Mouse (Mus musculus) kidney, postnatal 14 days (tissue): ENCODE data around the gene Plcg2.

Experiments used
- DNase-seq: peaks from one replicate; pipeline ENCODE4 v3.0.0; 2022; ENCODE audit warnings: mixed read lengths

Gene Plcg2

GRCm38 (mm10) chr8:117645486-117645885, 147.4 kb downstream of the Plcg2 start:
- no peak for DNase-seq

- DNase-seq, result peak; percentile 56
These were observed 147.9 kb downstream of the Plcg2 start for GRCm38 (mm10) chr8:117646020-117646419.

- no peak for DNase-seq
These were observed 148.3 kb downstream of the Plcg2 start for GRCm38 (mm10) chr8:117646440-117646839.

GRCm38 (mm10) chr8:117652318-117652717, 154.2 kb downstream of the Plcg2 start:
- no peak for DNase-seq

GRCm38 (mm10) chr8:117658990-117659389, 160.9 kb downstream of the Plcg2 start:
- no peak for DNase-seq

GRCm38 (mm10) chr8:117660358-117661031, 162.4 kb downstream of the Plcg2 start:
- DNase-seq, result no peak

GRCm38 (mm10) chr8:117667349-117668124, 169.4 kb downstream of the Plcg2 start:
- DNase-seq, result no peak

- DNase-seq, result no peak
These were observed 172.4 kb downstream of the Plcg2 start for GRCm38 (mm10) chr8:117670461-117670860.

- no peak for DNase-seq
These were observed 174.5 kb downstream of the Plcg2 start for GRCm38 (mm10) chr8:117672558-117672957.

GRCm38 (mm10) chr8:117673430-117673830, 175.3 kb downstream of the Plcg2 start, which contains the start of gene Sdr42e1:
TSS of gene Sdr42e1 (minus strand) at chr8:117673689.
- DNase-seq, result peak; percentile 56

- DNase-seq, result no peak
These were observed 177.1 kb downstream of the Plcg2 start for GRCm38 (mm10) chr8:117675171-117675570.

- no peak for DNase-seq
These were observed 178.4 kb downstream of the Plcg2 start for GRCm38 (mm10) chr8:117676460-117676859.

GRCm38 (mm10) chr8:117677011-117677410, 178.9 kb downstream of the Plcg2 start:
- no peak for DNase-seq

- no peak for DNase-seq
These were observed 180.6 kb downstream of the Plcg2 start for GRCm38 (mm10) chr8:117678650-117679049.

- DNase-seq, result no peak
These were observed 185.9 kb downstream of the Plcg2 start for GRCm38 (mm10) chr8:117683925-117684472.

GRCm38 (mm10) chr8:117684504-117684903, 186.4 kb downstream of the Plcg2 start:
- DNase-seq, result no peak
